Mouse (Mus musculus): ENCODE data around the gene Mum1.
"Not testable (repeated sequence)": the region's sequence is repeated elsewhere in the genome, so short reads cannot be mapped to it uniquely, and the experiment has no call there.

Mum1 gene

DNA sequence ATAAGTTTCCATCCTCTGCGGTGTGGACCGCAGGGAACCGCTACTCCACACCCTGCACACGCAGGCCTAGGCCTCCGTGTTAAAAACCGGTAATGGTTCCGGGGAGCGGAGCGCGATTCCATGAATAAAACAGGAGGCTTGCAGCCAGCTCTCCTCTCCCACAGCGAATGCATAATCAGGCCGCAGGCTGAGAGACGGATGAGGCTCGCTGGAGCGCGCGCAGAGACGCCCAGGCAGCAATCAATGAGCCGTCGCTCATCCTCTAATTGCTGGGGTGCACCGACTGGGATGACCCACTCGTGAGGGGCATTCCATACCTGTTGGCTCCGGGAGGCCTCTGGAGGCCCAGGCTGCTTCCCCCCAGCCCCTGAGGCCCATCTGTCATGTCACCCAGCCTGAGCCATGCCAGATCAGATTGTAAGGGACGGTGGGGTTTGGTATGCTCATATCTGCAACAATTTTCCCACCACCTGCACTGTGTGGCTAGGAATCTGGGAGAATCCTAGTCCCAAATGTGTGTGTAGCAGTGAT is 17.3 kb upstream of the Mum1 start:
- DNase-seq: peak in 1 of 2 experiments; percentile 38

DNA sequence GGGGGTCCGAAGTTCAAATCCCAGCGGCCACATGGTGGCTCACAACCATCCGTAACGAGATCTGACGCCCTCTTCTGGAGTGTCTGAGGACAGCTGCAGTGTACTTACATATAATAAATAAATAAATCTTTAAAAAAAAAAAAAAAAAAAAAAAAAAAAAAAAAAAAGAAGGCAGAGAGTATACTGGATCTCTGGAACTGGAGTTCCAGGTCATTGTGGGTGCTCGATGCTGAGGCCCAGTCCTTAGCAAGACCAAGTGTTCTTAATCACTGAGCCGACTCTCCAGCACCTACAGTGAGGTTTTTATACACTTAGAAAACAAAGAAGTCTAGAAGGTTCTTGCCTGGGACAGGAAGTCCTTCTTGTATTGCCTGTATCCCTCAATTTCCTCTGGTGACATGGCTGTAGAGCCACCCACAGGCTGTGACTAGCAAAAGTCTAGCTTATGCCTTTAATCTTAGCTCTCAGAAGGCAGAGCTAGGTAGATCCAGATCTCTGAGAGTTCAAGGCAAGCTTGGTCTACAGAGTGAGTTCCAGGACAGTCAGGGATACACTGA is 14.6 kb upstream of the Mum1 start:
- DNase-seq: not testable (repeated sequence)

GRCm38 (mm10) chr10:80215048-80215772 is 11.0 kb upstream of the Mum1 start:
- no peak for DNase-seq

DNA sequence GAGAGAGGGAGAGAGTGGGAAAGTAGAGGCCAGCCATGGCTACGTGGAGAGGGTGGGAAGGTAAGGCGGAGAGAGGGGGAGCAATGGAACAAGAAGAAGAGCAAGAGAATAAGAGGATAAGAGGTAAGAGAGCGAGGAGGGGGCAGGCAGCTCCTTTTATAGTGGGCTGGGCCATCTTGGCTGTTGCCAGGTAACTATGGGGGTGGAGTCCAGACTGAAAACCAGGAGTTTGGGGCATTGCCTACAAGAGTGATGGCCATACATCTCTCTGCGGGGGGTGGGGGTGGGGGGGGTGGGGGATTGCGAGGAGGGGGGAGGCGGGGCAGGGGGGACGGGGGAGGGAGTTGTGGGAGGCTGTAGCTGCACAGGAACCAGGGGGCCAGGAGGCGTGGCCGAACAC is 5.6 kb upstream of the Mum1 start:
- no peak for DNase-seq

DNA sequence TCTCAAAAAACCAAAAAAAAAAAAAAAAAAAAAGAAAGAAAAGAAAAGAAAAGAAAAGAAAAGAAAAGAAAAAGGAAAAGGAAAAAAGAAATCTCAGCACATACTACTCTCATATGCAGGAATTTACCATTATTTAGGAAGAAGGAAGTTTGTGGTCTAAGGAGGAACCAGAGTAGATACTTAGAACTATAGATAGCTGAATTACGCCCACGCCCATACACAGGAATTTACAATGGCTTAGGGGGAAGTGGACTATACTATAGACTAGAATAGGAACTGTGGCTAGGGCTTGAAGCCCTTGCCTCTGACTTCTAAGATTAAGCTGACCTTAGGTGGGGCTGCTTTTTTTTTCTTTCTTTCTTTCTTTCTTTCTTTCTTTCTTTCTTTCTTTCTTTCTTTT is 3.1 kb upstream of the Mum1 start:
- not testable (repeated sequence) for DNase-seq

DNA sequence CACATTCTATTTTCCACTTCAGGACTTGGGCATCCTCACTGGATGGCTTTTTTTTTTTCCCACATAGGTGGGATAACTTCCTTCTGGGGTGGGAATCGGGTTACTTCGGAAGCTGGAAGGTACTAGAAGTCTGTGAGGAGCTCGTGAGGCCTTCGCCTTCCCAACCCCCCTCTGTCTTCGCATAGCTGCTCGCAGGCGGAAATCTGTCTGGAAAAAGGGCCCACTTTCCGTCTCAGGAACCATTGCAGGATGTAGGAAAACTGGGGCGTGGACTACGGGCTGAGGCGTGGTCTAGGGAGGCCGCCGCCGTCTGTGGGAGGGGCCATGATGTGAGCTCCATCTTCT is 191 bp upstream of the Mum1 start:
- no peak for DNase-seq

DNA sequence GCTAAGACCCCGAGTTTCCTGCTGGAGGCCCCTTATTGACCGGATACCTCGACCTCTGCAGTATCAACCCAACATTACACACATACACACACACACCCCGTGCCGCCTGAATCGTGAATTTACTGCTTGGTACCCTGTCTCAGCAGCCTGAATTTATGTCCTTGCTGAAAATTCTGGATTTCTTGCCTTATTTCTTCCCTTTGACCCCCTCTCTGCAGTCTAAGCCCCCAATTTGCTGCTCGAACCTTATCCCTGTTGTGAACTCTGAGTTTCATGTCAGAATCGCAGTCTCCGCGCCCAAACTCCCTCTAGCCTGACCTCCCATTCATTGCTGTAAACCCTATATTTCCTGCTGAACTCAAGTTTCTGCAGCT is 919 bp downstream of the Mum1 start:
- DNase-seq: peak in 1 of 2 experiments; percentile 45

DNA sequence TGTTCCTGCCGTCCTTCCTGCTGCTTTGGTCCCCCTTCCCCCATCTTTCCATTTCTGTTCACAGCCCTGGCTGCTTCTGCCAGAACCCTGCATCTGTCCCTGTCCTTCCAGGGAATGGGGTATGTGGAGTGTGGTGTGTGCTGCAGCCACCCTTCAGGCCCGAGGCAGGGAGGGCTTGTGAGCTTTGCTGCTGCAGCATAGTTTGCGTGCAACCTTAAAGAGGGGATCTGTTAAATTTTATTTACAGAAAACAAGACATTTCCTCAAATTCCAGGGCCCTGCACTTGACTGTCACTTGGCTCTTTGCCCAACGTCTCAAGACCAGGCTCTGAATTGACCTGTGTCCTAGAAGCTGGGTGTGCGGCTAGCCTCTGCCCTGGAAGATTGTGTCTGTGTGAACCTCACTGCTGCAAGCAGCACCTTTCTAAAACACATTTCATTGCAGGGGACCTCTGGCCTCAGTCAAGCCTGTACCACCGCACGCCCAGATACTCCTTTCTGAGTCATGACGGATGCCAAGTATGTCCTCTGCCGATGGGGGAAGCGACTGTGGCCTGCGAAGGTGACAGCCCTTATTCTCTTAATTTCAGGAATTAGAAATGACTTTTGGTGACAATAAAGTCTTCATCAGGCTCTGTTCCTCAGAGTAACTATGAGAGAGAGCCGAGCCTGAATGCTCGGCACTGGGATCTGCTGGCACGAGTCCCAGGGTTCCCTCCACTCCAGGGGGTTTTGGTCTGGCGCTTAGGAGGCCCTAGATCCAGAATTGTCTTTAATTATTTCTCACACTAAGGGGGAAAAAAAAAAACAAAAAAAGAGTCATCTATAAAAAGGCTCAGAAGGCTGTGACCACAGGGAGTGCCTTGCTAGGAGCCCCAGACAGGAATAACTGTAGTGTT is 1.9 kb downstream of the Mum1 start:
- peak; percentile 53 to 58 for DNase-seq

- DNase-seq: peak; percentile 60 to 73
These were observed 10.1 kb downstream of the Mum1 start for GRCm38 (mm10) chr10:80236145-80236825.

DNA sequence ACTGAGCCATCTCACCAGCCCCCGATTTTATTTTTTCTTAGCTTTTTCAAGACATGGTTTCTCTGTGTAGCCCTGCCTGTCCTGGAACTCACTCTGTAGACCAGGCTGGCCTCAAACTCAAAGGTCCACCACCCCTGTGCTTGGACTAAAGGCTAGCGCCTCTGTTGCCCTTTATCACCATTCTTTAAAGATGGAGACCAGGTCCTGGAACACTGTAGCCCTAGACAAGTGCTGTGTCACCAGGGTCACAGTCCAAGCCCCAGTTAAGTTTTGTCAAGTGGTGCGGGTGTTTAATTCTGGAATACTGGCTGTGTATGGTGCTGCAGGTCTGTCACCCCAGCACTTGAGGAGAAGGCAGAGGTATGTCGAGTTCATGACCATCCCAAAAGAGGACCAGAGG is 10.8 kb downstream of the Mum1 start:
- DNase-seq: no peak

GRCm38 (mm10) chr10:80238306-80238705 is 12.1 kb downstream of the Mum1 start:
- DNase-seq: peak in 1 of 2 experiments; percentile 52

DNA sequence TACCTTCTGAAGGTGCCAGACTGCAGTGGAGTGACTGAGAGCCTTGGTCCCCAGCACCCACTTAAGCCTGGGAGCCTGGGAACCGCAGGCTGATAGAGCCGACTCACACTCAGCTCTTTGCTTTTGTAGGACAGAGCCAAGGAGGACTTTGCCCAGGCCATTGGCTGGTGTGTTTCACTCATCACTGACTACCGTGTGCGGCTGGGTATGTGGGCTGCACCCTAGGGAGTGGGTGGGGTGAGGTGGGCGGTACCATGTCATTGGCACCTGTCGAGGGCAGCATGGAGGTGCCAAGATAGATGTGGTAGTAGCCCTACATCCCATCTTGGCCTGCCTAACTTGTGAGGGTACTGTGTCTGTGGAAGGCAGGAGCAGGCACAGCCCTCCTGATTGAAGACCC is 13.6 kb downstream of the Mum1 start:
- DNase-seq: no peak

GRCm38 (mm10) chr10:80242088-80242487 is 15.9 kb downstream of the Mum1 start:
- DNase-seq: peak; percentile 67 to 80

GRCm38 (mm10) chr10:80242607-80243006 is 16.4 kb downstream of the Mum1 start:
- DNase-seq: no peak

GRCm38 (mm10) chr10:80244791-80245399 is 18.7 kb downstream of the Mum1 start:
- peak; percentile 81 to 82 for DNase-seq

DNA sequence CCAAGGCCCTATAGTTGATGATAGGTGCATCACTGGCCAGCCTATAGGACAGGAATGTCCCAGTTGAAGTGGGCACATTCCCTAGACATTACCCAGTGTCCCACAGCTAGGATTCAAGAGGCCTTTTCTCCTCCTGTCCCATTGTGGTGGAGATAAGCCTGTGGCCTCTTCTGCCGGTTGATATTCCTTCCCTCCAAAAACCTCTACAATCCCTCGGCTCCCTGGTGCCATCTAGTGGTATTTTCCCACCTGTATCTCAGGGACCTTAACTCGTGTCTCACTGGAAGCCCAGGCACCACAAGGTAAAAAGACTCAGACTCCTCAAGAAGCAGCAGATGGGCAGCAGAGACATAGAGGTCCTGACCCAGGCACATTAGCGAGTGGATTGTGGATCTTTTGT is 19.4 kb downstream of the Mum1 start:
- peak; percentile 86 to 93 for DNase-seq

DNA sequence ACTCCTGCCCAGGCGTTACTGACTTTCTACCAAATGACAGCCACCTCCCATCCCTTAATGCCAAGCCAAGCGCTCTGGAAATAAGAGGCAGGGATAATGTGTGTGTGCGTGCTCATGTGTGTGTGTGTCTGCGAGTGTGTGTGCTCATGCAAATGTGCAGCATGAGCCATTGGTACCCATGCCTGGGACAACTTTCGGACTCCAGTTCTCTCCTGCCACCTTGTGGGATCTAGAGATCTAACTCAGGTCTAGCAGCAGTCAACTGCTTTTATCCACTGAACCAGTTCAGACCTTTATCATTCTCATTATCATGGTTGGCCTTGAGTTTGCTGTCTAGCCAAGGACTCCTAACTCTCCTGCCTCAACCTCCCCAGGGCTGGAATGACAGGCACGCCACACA is 21.6 kb downstream of the Mum1 start:
- no peak for DNase-seq

DNA sequence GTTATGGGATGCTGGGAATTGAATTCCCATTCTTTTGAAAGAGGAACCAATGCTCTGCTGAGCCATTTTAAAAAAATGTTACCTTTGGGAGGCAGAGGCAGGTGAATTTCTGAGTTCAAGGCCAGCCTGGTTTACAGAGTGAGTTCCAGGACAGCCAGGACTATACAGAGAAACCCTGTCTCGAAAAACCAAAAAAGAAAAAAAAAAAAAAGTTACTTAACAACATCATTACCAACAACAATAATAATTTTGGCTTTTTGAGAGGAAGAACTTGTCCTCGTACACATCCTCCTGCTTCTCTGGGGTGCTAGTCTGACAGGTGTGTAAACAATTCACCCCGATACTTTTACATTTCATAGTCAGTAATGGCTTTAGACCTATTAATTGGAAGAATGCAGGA is 22.2 kb downstream of the Mum1 start:
- DNase-seq: not testable (repeated sequence)

- peak; percentile 94 to 97 for DNase-seq
These were observed 22.9 kb downstream of the Mum1 start, which contains the start of gene Ndufs7 for GRCm38 (mm10) chr10:80248971-80249640. Gene Ndufs7 (plus strand): TSS chr10:80249121.

DNA sequence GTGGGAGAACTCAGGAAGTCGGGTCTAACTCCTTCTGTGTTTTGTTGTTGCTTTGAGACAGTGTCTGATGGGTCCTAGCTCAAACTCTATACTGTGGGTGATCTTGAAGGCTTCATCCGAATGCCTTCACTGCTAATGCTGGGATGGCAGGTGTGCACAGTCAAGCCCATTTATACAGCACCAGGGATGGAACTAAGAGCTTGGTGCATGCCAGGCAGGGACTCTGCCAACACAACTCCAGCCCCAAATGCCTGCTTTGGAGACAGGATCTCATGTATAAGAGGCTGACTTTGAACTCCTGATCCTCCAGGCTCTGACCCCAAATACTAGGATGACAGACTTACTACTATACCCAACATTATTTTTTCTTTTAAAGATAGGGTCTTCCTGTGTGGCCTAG is 23.8 kb downstream of the Mum1 start:
- no peak for DNase-seq

DNA sequence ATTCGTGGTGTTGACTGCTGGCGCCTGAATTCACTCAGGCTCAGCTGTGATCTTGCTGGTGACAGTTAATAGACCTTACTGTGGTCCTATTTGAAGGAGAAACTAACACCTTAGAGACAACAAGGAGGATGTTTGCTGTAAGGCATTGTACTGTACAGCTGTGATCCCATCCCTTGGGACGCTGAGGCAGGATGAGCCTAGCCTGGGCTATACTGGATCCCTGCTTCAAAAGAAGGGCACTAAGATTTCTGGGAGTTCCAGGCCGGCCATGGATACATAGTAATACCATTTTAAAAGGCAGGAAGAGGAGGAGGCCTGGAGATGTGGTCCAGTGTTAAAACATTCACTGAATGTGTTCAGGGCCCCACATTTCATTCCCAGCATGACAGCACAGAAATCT is 24.3 kb downstream of the Mum1 start:
- no peak for DNase-seq

- DNase-seq: no peak
These were observed 25.8 kb downstream of the Mum1 start for GRCm38 (mm10) chr10:80252011-80252410.

Data from cerebellum, postnatal 25 days (tissue).